Mouse (Mus musculus): ENCODE measurements around the gene Iba57. TPM values are rescaled to one million over a fixed set of nuclear protein-coding genes. Genes with fewer than 3 reads are reported as not detected.
"Not testable (repeated sequence)": the region's sequence is repeated elsewhere in the genome, so short reads cannot be mapped to it uniquely, and the experiment has no call there.

Gene Iba57
- 4.7 and 7.1 TPM in 2 replicates for polyA plus RNA-seq (2012; rRNA removed)

- WGBS = 1% methylated on average over 68 of the region's 68 CpGs
Observed at GRCm38 (mm10) chr11:59163255-59164236, at the start of gene Iba57. Iba57 (minus strand) TSS chr11:59163739.

GRCm38 (mm10) chr11:59212892-59213494 is 49.5 kb upstream of the Iba57 start:
- DNase-seq (ENCODE audit: low read depth, low spot score) = no peak
- 86% methylated on average over 12 of the region's 12 CpGs for WGBS

More at GRCm38 (mm10) chr11:59163255-59164236, at the start of gene Iba57:
- peak; percentile 91 for DNase-seq (ENCODE audit: low read depth, low spot score)

- 68% methylated on average over 12 of the region's 12 CpGs for WGBS
Observed at GRCm38 (mm10) chr11:59212320-59212719, 48.8 kb upstream of the Iba57 start.

GRCm38 (mm10) chr11:59211561-59211960 is 48.0 kb upstream of the Iba57 start:
- DNase-seq (ENCODE audit: low read depth, low spot score) = not testable (repeated sequence)
- 86% methylated on average over 9 of the region's 9 CpGs for WGBS

More at GRCm38 (mm10) chr11:59212320-59212719, 48.8 kb upstream of the Iba57 start:
- not testable (repeated sequence) for DNase-seq (ENCODE audit: low read depth, low spot score)

GRCm38 (mm10) chr11:59210020-59210419 is 46.5 kb upstream of the Iba57 start:
- DNase-seq (ENCODE audit: low read depth, low spot score) = no peak
- WGBS = 72% methylated on average over 4 of the region's 4 CpGs

GRCm38 (mm10) chr11:59209580-59209979 is 46.0 kb upstream of the Iba57 start:
- WGBS = 55% methylated on average over 5 of the region's 5 CpGs
- DNase-seq (ENCODE audit: low read depth, low spot score) = no peak

- 7% methylated on average over 18 of the region's 18 CpGs for WGBS
- DNase-seq (ENCODE audit: low read depth, low spot score) = no peak
Observed at GRCm38 (mm10) chr11:59209003-59209441, 45.5 kb upstream of the Iba57 start.

- DNase-seq (ENCODE audit: low read depth, low spot score) = no peak
- under 1% methylated on average over 67 of the region's 67 CpGs for WGBS
Observed at GRCm38 (mm10) chr11:59208153-59208831, 44.8 kb upstream of the Iba57 start, which contains the start of gene 2310033P09Rik. 2310033P09Rik (plus strand) TSS chr11:59208321.

- WGBS = under 1% methylated on average over 63 of the region's 63 CpGs
- DNase-seq (ENCODE audit: low read depth, low spot score) = peak; percentile 85
Observed at GRCm38 (mm10) chr11:59202081-59202995, 38.8 kb upstream of the Iba57 start, which contains the start of gene Mrpl55. Mrpl55 (plus strand) TSS chr11:59202486.

- WGBS = 22% methylated on average over 16 of the region's 16 CpGs
- DNase-seq (ENCODE audit: low read depth, low spot score) = no peak
Observed at GRCm38 (mm10) chr11:59201216-59202002, 37.9 kb upstream of the Iba57 start.

- no peak for DNase-seq (ENCODE audit: low read depth, low spot score)
Observed at GRCm38 (mm10) chr11:59196230-59196629, 32.7 kb upstream of the Iba57 start.

GRCm38 (mm10) chr11:59192059-59192386 is 28.5 kb upstream of the Iba57 start, which contains the start of gene Guk1:
Guk1 (minus strand) TSS chr11:59192212.
- 4% methylated on average over 16 of the region's 16 CpGs for WGBS
- DNase-seq (ENCODE audit: low read depth, low spot score) = no peak

- WGBS = under 1% methylated on average over 59 of the region's 59 CpGs
- DNase-seq (ENCODE audit: low read depth, low spot score) = no peak
Observed at GRCm38 (mm10) chr11:59191231-59192058, 27.9 kb upstream of the Iba57 start.

GRCm38 (mm10) chr11:59187706-59188105 is 24.2 kb upstream of the Iba57 start:
- 23% methylated on average over 6 of the region's 6 CpGs for WGBS
- no peak for DNase-seq (ENCODE audit: low read depth, low spot score)

- 95% methylated on average over 5 of the region's 5 CpGs for WGBS
- no peak for DNase-seq (ENCODE audit: low read depth, low spot score)
Observed at GRCm38 (mm10) chr11:59185490-59185889, 22.0 kb upstream of the Iba57 start.

GRCm38 (mm10) chr11:59183821-59184220 is 20.3 kb upstream of the Iba57 start:
- 5% methylated on average over 3 of the region's 3 CpGs for WGBS
- no peak for DNase-seq (ENCODE audit: low read depth, low spot score)

- no peak for DNase-seq (ENCODE audit: low read depth, low spot score)
- 27% methylated on average over 3 of the region's 3 CpGs for WGBS
Observed at GRCm38 (mm10) chr11:59182864-59183331, 19.4 kb upstream of the Iba57 start, which contains the start of gene Gjc2. Gjc2 (minus strand) TSS chr11:59183213.

Data from large intestine, adult 2 months (tissue).